Mouse (Mus musculus) megakaryocyte, embryonic 14.5 days (primary cell): Measurements from ENCODE around the gene Sh3d19.

Experiments used
- FLI1 ChIP-seq: IDR thresholded peaks from 2 replicates; pipeline ENCODE4 v1.6.1; 2012; ENCODE audit warnings: low read length, inconsistent platforms, mixed read lengths
- GATA1 ChIP-seq: IDR thresholded peaks from 3 replicates; pipeline ENCODE4 v1.6.1; 2012; ENCODE audit warnings: mixed read lengths, low read length, inconsistent platforms, borderline replicate concordance

DNA sequence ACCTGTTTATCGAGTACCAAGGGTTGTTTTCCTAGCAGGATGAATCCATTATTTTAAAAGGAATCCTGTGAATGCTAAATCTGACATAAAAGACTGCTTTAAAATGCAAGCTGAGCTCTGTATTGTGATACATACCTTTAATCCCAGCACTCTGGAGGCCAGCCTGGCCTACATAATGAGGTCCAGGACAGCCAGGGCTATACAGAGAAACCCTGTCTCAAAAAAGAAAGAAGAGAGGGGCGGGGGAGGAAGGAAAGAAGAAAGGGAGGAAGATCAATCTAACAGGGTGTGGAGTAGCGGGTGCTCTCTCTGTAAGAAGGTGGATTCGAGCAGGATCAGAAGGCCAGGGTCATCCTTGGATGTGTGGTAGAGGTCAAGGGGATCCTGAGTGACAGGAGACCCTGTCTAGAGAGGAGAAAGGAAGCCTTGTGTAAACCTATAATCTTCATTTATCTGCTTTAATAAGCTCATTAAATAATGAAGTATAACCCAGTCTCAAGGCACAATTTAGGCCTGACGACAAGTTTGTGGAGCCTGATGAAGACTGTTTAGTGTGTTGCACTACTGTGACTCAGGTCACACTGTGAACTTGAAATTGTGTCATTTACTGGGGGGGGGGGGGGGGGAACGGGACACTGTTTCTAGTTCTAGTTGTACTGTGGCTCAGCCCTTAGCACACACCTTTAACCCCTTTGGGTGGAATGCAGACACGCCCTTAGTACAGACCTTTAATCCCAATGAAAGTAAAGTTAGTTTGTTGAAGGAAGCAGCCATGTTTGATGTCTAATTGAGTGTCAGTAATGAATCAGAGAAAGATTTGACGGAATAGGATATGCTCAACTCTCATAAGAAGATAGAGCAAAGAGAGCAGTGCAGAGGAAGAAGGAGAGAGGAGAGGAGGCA is 137.0 kb downstream of the Sh3d19 start:
- no peak for TF ChIP-seq GATA1
- no peak for TF ChIP-seq FLI1
